Mouse (Mus musculus) thymus, adult 2 months (tissue): Measurements from ENCODE around the gene Mogs.

Experiments
- CTCF ChIP-seq: fragments of 200-500 bp; IDR thresholded peaks from 2 replicates; pipeline ENCODE4 v1.5.1; 2012; ENCODE audit warnings: mild to moderate bottlenecking, control low read depth, low read length, moderate library complexity, borderline replicate concordance; ENCODE audit not compliant: control insufficient read depth, poor library complexity, insufficient read depth; ENCODE audit errors: extremely low read depth
- POLR2A ChIP-seq: fragments of 200-500 bp; IDR thresholded peaks from 2 replicates; pipeline ENCODE4 v1.6.1; 2012; ENCODE audit warnings: mild to moderate bottlenecking, low read length, control low read depth, moderate library complexity; ENCODE audit not compliant: control insufficient read depth, poor library complexity, insufficient read depth; ENCODE audit errors: extremely low read depth

DNA sequence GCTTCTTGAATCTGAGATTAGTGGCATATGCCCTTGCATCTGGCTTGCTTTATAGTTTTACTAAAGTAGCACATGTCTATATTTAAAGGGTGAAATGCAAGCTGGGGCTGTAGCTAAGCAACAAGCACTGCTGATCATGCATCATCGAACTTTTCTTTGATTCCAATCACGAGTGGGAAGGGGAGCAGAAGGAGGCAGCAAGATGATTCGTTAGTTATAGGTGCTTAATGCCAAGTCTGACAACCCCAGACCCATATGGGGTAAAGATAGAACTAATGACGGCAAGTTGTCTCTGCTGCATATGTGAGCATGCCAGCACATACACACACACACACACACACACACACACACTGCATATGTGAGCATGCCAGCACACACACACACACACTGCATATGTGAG is 11.1 kb upstream of the Mogs start:
- TF ChIP-seq CTCF (no peak), POLR2A (no peak)
